Mouse (Mus musculus): ENCODE measurements around the gene Cmbl.

Gene Cmbl

DNA sequence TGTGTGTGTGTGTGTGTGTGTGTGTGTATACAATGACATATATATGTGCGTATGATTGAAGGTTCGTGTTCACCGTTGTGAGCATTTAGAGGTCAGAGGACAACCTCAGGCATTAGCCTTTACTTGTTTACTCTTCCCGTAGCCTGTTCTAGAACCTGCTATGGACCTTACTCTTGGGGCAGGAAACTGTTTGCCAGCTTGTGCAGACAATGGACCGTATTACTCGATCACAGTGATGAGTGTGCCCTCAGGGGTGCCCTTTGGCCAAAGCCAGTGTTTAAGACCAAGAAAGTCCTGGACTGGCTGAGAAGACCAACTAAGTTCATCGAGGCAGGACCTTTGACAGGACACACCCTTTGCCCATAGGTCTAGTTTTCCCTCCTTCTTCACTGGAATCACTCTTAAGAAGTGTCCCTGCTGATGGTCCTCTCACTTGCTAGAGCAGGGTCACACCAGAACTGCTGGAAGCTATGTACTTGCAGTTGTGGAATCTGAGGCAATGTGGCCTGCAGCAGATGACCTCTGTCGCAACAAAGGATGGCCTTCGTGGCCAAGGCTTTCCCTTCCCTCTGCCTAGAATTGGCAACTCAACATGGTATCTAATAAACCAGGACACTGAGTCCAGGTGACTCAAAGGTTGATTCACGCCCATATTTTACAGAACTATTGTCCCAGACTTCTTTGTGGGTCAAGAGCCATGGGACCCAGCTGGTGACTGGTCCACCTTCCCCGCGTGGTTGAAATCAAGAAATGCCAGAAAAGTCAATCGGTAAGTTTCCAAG lies 18.3 kb downstream of the Cmbl start:
- DNase-seq (ENCODE audit: low read depth, low spot score): no peak

DNA sequence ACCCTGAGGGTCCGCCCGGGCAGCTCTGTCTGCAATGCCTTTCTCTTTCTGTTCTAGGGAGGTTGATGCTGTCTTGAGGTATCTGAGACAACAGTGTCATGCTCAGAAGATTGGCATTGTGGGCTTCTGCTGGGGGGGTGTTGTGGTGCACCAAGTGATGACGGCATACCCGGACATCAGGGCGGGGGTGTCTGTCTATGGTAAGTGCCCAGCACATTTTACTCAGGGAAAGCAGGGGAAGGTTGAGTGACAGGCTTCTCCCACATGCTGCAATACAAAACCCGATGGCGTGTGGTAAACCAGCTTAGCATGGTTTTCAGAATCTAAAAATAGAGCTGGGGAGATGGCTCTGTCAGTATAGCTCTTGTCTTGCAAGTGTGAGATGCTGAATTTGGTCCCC lies 20.0 kb downstream of the Cmbl start:
- DNase-seq (ENCODE audit: low read depth, low spot score): no peak

DNA sequence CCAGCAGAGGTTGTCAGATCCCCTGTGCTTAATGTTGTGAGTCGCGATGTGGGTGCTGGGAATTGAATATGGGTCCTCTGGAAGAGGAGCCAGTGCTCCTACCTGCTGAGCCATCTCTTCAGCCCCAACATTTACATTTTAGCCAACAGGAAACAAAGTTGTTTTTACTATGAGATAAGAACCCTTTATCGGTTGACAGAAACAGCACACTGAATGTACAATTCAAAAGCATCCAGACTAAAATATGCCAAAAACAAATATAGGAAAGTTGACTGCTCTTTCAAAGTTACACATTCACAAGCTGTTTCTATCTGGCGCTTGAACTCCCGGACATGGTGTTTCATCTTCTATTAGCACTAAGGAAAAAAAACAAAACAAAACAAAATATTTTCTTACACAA lies 20.9 kb downstream of the Cmbl start:
- DNase-seq (ENCODE audit: low read depth, low spot score): no peak

DNA sequence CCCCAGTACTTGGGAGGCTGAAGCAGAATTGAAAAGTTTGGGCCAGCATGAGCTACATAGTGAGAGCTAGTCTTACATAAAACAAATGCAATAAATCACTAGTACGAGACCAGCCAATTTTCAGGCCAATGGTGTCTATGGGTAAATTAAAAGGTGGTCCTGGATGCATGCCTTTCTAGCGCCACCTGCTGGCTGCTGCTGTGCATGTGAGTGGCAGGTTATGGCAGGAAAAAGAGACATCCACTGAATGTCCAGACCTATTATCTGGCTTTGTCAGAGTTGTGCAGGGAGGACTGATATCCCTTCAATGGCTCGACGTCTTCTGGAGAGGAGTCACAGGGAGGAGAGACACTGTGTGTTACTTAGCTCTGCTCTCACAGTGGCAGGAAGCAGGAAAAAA lies 21.3 kb downstream of the Cmbl start:
- peak; percentile 86 for DNase-seq (ENCODE audit: low read depth, low spot score)

DNA sequence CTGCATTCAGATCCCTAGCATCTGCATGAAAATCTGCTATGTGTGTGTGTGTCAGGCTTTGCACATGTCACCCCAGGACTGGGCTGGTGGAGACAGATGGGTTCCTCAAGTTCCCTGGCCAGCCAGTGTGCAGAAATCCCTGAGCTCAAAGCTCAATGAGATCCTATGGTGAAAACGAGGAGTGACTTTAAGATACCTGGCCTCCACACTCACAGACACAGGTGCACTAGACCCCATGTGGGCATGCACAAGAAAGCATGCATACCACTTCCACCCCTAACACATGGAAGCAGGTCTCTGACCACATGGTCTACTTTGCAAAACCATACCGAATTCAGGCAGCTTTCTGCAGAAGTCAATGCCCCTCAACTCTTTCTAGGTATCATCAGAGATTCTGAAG lies 22.6 kb downstream of the Cmbl start:
- no peak for DNase-seq (ENCODE audit: low read depth, low spot score)

DNA sequence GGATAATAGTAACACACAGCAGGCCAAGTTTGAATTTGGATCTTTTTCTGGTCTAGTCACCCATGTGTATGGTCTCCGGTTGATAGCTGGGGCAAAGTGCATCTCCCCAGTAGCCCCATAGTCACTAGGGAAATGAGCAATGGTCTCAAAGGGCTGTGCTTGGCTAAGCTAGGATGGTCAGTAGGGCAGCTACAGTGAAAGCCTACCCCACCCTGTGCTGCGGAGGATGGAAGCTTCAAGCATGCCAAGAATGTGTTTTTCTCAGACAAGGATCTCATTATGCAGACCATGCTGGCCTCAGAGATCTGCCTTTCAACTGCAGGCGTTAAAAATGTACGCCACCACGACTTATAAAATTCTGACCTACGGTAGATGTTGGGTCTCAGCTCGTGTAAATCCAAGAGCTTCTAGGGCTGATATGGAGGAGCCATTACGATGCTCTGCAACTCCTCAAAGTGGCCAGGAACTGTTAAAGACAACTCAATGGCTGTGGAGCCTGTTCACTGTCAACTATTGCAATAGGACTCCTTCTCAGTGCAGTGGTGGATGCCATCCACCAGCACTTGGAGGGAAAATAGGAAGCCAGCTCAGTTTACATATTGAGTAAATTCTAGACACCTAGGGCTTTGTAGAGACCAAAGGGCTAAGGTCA lies 23.9 kb downstream of the Cmbl start:
- no peak for DNase-seq (ENCODE audit: low read depth, low spot score)

DNA sequence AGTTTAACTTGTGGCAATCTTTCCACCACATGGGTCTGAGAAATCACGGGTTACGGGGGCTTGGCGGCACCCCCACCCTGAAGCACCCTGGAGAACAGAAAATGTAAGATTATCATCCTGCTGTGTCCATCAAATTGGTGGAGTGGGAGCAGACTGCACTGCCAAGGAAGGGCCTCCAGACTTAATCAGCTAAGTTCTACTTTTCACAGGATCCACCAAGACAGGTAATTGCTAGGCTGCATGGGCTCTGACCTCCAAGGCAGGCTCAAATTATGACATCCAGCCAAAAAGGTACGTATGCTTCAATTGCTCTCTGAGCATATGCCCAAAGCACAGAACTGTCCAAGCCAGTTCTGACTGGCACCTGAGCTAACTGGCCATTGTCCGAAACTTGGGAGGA lies 25.0 kb downstream of the Cmbl start:
- DNase-seq (ENCODE audit: low read depth, low spot score): no peak

DNA sequence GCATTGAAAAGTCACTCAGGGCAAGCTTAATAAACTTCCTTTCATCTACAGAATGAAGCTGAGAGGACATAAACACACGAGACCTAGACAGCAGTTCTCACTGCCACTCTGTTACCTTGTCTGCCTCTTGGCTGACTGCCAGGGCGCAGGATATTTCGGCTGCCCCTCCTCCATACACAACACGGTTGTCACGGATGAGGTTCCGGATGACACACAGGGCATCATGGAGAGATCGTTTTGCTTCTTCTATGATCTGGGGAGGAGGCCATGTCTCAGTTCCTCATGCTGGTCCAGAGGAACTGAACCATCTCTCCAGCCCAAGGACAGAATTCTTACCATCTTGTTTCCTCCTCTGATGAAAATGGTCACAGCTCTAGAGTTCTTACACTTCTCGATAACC lies 27.3 kb downstream of the Cmbl start:
- no peak for DNase-seq (ENCODE audit: low read depth, low spot score)

DNA sequence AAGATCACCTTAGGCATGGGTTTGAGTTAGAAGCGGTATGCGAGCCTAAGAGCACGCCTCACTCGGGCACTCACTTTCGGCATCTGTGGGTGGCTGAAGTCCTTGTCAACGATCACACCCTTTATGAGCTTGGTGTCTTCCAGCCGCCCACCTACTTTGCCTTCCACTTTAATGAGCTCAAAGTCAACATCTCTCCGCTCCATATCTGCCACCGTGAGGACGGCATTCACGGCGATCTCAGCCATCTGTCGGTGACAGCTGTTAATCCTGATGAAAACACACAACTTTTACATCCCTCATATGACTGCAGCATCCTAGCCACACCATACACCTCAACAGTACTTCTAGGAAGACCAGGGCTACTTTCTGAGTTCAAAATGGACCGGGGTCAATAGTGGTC lies 29.1 kb downstream of the Cmbl start:
- no peak for DNase-seq (ENCODE audit: low read depth, low spot score)

DNA sequence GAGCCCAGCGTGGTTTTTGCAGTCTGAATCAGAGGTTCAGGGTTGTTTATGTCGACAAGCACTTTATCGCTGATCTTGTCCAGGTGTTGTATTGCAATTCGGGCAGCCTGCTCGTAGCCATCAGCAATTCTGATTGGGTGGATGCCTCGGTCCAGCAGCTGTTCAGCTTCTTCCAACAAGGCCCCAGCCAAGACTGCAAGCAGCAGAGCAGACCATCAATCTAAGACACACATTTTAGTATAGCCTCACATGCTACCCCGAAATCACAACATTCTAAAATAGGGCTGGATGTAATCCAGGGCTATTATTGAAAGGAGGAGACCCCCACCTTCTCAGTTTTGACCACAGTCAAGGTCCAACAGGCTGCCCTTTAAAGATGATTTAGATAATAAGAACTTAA lies 30.5 kb downstream of the Cmbl start:
- no peak for DNase-seq (ENCODE audit: low read depth, low spot score)

DNA sequence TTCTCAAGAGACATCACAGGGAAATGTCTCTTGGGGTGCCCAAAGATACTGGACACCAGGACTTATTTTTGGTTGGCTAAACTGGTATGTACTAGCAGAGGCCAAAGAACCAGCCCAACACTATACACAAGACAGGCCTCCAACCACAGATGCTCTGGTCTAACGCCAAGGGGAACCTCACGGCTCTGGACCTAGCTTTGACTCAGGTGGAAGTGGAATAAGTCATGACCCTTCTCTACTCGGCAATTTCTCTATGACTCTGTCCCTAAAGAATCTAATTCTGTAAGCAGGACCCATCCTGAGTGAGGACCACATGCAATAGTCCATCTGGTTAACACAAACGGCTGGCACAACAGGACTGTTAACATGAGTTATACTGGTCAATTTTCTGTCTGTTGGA lies 34.6 kb downstream of the Cmbl start:
- DNase-seq (ENCODE audit: low read depth, low spot score): no peak

DNA sequence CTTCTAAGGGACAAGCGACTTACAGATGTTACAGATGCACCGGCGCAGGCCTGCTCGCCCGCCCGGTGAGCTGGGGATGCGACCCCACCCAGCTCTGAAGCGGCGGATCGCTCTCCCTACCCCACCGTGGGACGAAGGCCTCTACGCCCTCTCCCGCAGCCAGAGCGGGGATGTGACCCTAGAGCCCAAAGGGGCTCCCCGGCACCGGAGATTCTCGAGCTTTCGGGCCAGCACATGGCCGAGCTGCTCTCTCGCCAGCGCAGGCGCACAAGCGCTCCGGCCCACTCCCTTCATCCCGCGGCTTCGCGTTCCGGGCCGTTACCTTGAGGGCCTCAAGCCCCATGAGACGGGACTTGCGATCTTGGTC lies 36.1 kb downstream of the Cmbl start:
- no peak for DNase-seq (ENCODE audit: low read depth, low spot score)

DNA sequence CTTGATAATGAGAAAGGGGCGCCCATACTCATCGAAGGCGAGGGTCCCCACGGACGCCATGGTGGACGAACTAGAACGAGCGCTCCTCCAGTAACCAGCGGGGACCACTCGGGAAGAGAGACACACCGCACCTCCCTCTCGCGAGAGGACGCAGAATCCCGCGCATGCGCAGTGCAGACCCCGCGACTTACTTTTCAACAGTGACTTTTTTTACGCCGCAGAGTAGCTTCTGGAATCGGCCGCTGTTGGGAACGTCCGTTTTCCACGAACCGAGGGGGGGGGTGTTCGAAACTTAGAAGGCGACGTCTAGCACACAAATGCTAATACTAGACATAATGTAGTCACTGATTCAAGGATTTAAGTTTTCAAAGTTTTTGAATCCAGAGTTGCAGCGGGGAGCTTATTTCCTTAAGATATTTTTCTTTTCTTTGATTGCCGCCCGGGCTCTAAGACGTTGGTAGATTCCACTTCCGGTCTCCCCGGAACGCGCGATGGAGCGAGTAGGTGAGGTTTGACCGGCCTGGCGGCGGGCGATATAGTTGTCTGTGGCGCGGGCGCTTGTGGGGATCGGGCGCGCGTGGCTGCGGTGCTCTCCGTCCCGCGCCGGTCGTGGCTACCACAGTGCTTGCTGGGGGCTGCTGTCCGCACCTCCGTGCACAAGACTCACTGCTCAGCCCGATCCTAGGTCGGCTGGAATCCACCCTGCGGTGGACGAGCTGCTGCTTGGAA lies 36.6 kb downstream of the Cmbl start, which contains the start of the genes Cct5 and Fam173b:
Gene Cct5, minus strand, starts transcription at position 159 of the 729 bp plus-strand sequence.
Gene Fam173b, plus strand, starts transcription at position 207 of the 729 bp plus-strand sequence.
- peak; percentile 99 for DNase-seq (ENCODE audit: low read depth, low spot score)

DNA sequence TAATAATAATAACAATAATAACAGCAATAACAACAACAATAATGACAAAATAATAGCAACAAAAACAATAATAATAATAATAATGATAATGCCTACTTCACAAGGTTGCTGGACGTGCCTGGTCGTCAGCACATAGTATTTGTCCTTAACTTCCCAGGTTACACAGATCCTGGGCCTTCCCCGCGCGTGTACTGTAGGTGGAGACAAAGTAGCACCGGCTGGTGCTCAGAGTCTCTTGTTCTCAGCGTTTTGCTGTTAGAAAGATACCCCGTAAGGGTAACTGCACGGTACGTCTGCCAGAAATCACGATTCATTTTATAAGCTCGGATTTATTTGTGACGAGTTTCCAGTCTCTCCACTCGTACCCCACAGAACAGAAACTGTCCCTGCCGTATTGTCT lies 37.2 kb downstream of the Cmbl start:
- no peak for DNase-seq (ENCODE audit: low read depth, low spot score)

DNA sequence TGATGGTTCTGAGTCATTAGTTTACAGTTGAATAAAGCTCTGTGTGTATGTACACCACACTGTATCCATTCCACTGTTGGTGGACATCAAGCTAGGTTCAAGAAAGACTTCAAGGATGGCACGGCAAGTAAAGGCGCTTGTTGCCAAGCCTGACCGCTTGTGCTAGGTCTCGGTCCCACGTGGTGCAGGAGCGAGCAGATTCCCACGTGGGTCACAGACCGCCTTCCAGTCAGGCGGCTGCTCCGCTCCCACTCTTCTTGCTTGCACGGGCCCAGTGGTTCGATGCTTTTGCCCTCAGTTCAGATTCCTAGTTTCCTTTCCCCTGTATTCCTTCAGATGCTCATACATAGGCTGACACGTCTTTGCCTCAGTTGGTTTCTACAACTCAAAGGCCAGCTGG lies 37.9 kb downstream of the Cmbl start:
- no peak for DNase-seq (ENCODE audit: low read depth, low spot score)

DNA sequence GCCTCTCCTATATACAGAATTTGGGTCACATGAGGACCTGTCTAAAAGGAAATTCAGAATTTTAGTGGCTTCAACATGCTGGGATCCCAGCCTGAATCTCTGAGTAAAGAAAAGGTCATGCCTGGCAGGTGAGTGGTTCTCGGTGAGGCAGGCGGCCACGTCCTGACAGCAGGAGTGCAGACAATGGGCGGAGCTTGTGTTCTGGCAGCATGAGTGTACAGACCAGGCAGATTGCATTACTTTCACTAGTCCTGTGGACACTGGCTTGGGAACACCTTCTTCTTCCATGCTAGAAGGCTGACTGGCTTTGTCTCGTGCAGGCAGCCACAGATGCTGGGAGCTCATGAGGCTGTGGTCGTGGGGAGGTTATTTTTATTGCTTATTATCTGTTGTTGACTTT lies 41.6 kb downstream of the Cmbl start:
- no peak for DNase-seq (ENCODE audit: low read depth, low spot score)

DNA sequence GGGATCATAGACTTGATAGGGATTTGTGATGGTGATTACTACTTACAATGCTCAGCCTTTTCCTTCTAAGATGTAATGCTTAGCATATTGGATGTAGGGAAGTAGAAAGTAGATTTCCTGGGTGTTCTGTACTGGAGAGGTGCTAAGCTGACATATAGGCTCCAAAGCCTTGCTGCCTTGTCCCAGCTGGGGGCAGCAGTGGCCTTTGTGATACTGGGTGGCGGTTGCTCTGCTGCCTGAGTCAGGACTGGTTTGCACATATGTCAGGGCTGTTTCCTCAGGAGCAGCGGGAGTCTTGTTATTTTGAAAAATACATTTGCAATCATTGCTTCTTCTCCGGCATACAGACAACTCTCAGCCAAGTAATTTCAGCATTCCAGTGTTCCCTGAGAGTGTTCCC lies 45.8 kb downstream of the Cmbl start:
- no peak for DNase-seq (ENCODE audit: low read depth, low spot score)

DNA sequence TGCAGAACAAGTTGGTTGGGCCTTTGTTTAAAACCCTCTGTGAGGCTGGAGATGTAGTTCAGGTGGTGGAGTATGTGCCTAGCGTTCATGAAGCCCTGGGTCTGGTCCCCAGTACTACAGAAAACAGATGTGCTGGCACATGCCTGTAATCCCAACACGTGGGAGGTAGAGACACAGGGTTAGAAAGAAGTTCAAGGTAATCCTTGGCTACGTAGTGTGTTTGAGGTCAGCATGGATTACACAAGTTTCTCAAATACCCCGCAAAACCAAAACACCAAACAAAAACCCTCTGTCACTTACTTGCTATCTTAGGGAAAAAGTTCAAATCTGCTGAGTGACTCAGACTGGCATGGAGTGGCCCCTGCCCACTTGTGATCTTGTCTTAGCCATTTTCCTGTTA lies 46.8 kb downstream of the Cmbl start:
- no peak for DNase-seq (ENCODE audit: low read depth, low spot score)

DNA sequence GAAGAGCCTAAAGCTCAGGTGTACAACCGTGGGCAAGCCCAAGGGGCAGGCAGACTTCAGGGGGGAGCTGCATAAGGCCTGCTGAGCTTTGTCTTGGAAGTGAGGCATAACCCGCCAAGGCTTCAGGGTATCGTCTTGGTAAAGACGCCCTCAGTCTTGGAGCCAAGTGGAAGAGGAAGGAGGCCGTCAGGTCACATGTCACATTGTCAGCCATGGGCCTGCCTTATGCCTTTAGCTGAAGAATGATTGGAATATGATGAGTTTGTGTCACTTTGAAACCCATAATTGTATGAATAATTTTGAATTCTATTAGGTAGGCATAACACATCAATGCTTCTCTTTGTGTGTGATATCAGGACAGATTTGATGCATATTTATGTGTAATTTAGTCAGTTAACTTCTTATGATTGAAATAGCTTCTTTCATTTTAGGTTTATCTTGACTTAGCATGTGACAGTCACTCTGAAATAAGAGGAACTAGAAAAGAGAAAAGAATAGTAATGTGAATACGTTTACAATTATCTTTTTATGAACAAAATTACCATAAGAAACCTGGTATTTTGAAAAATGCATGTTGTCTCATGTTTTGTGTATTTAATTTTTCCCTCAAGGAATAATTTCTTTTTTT lies 48.8 kb downstream of the Cmbl start:
- DNase-seq (ENCODE audit: low read depth, low spot score): no peak

DNA sequence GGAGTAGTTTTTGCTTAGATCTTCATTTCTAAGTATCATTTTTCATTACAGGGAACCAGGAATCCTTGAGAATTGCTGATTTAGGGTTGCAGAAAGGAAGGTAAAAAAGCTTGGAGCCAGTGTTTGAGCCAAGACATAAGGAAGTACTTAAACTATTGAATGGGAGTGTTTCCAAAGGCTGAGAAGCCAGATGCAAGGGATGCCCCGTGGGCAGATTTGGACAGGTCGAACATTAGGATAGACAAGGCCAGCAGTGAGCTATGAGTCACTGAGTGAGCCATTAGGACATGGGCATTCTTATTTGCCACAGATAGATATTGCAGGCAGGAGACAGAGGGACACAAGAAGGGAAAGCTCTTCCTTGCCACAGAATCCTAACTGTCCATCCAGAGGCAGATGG lies 49.5 kb downstream of the Cmbl start:
- DNase-seq (ENCODE audit: low read depth, low spot score): no peak

DNA sequence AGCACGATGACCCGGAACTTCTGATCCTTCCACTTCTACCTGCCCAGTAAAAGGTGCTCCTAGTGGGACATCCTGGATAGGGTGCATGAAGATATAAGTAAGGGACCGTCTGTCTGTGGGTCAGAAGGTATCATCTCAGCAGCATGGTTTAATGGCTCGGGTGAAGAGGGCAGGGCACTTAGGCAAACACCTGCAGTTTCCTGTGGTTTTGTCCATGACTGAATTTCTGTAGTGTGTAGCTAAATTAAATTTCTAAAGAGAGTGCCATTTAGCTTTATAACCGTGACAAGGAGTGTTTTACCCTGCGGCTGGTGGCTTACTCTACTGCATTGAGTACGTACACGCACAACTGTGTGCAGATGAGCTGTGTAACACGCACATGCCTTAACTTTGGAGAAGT lies 52.1 kb downstream of the Cmbl start:
- DNase-seq (ENCODE audit: low read depth, low spot score): no peak

DNA sequence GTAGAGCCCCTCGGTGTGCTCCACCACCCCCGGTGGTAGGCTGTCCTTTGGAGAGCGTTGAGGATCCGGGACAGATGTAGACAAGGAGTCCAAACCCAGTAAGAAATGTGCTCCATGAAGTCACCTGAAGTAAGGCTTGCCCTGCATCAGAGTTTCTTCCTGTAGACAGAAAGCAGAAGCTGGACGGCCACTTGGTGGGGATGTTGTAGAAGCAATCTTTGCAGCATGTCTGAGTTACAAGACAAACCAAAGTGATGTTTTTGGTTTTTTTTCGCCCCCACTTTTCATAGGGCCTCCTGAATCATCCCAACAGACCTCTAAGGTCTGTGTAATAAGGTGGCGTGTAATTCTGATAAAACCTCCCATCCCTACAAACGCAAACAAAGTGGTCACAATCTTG lies 54.3 kb downstream of the Cmbl start:
- DNase-seq (ENCODE audit: low read depth, low spot score): no peak
